Comparison of ENCODE assay signal across 9 mouse cellular contexts in the genomic region with DNA sequence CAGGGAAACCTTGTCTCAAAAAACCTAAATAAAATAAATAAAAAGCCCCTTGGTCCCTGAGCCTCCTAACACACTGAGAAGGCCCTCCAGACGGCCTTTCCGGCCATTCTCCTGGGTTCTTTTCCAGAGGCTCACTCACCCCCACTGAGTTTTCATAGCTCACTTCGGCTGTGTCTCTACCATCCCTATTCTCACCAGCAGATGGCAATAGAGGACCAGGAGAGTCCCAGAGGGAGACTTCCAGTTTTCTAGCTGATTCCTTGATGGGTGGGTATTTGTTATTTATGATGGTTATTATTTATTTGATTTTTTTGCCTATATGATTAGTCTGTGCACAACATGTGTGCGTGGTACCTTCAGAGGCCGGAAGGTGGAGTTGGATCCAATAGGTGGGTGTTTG. TPM values are rescaled to one million over a fixed set of nuclear protein-coding genes. Genes with fewer than 3 reads are reported as not detected.
DNase-seq lines count a peak whose midpoint lies in the region; ATAC-seq and TF ChIP-seq lines count a peak whose summit lies in the region.
"Had no signal": no experiment of that assay in that cellular context is flagged by ENCODE, and none has a peak within 500 bp of the region (broad histone marks: within the 10 kb centered on the region; RNA-seq: fewer than 3 reads in every experiment).

No protein-coding gene starts in this region.

- no peaks in the 10 kb centered on the region for H3K27me3 ChIP-seq in heart, adult 2 months (ENCODE audit: control insufficient read depth, insufficient read depth, low read length)
- H3K27me3 ChIP-seq in heart, embryonic 11.5 days (ENCODE audit: control insufficient read depth, insufficient read depth, low read length) = no peaks in the 10 kb centered on the region
- no peaks in the 10 kb centered on the region; the same call in 1 of the 2 replicates for H3K27me3 ChIP-seq in splenic B cell, adult 2 months (ENCODE audit: control insufficient read depth, insufficient read depth, low read length, poor library complexity, severe bottlenecking)
- H3K27me3 ChIP-seq: lung, embryonic 15.5 days had no signal

- H3K36me3 ChIP-seq in heart, adult 2 months (ENCODE audit: control insufficient read depth, insufficient read depth, low read length) = no peaks in the 10 kb centered on the region
- no peaks in the 10 kb centered on the region for H3K36me3 ChIP-seq in heart, embryonic 11.5 days (ENCODE audit: control insufficient read depth, insufficient read depth, low read length)
- no peaks in the 10 kb centered on the region for H3K36me3 ChIP-seq in splenic B cell, adult 2 months (ENCODE audit: control insufficient read depth, insufficient read depth, low read length, poor library complexity, severe bottlenecking)
- H3K36me3 ChIP-seq: lung, embryonic 15.5 days had no signal

- TF ChIP-seq CTCF in heart, adult 2 months (IDR thresholded peaks at IDR 0.05) = peak; percentile 94

- no peaks in the 10 kb centered on the region for H3K4me1 ChIP-seq in heart, adult 2 months (ENCODE audit: control insufficient read depth, insufficient read depth, low read length)
- H3K4me1 ChIP-seq in heart, embryonic 11.5 days (ENCODE audit: control insufficient read depth, insufficient read depth, low read length) = no peaks in the 10 kb centered on the region
- H3K4me1 ChIP-seq: lung, embryonic 15.5 days had no signal

- peak; percentile 48 to 65 for DNase-seq in heart, adult 2 months
- DNase-seq in MN1 (ENCODE audit: low spot score) = peak; percentile 69
- peak; percentile 55 for DNase-seq in cerebellum, adult 8-10 months
- DNase-seq in gastrocnemius, postnatal 14 days = peak; percentile 58
- peak; percentile 71 to 84 for DNase-seq in layer of hippocampus, postnatal 14 days (ENCODE audit: low spot score in 2 of 2)
- DNase-seq in mesoderm, embryonic 11.5 days (ENCODE audit: low read depth, low spot score) = peak; percentile 76
- peak; percentile 59 for DNase-seq in splenic B cell, adult 2 months (ENCODE audit: low read depth, low spot score)

- H3K79me2 ChIP-seq in heart, adult 2 months (replicated peaks; ENCODE audit: control insufficient read depth, insufficient read depth, low read length) = no peaks in the 10 kb centered on the region

- no peak overlapping the region for H3K27ac ChIP-seq in heart, adult 2 months
- H3K27ac ChIP-seq in heart, embryonic 11.5 days (ENCODE audit: low read depth, low read length) = no peak overlapping the region
- H3K27ac ChIP-seq: lung, embryonic 15.5 days had no signal

- TF ChIP-seq POLR2A in heart, adult 2 months (IDR thresholded peaks at IDR 0.05; ENCODE audit: insufficient read depth, low read depth, low read length) = no peak

- no peak overlapping the region for H3K4me2 ChIP-seq in heart, embryonic 11.5 days
- H3K4me2 ChIP-seq: lung, embryonic 15.5 days had no signal

- H3K9ac ChIP-seq in heart, adult 2 months (ENCODE audit: low read depth, low read length) = no peak overlapping the region
- no peak overlapping the region for H3K9ac ChIP-seq in heart, embryonic 11.5 days (ENCODE audit: low read depth, low read length)
- H3K9ac ChIP-seq: lung, embryonic 15.5 days had no signal

- TF ChIP-seq EP300 in heart, adult 2 months (IDR thresholded peaks at IDR 0.05; ENCODE audit: insufficient read depth, low read depth, low read length) = no peak

- H3K4me3 ChIP-seq in heart, adult 2 months = no peak overlapping the region
- no peak overlapping the region for H3K4me3 ChIP-seq in heart, embryonic 11.5 days (ENCODE audit: low read depth, low read length)
- H3K4me3 ChIP-seq: lung, embryonic 15.5 days had no signal

- intact Hi-C loops in heart, adult 2 months (cut with DNase I) = loop anchor here (1.0 kb wide), 1 partner anchor 206 kb away; a partner anchor contains a TSS
- intact Hi-C loops in gastrocnemius, postnatal 14 days (cut with DNase I; ENCODE audit: low total_unique reads) = loop anchor here (5.0 kb wide), 1 partner anchor 57 kb away; no protein-coding TSS in a partner anchor

- ATAC-seq in heart, embryonic 11.5 days (replicated peaks; ENCODE audit: insufficient number of reproducible peaks, low FRiP score, low TSS enrichment) = no peak

- H3K9me3 ChIP-seq in heart, embryonic 11.5 days (replicated peaks; ENCODE audit: control insufficient read depth, low read length) = no peaks in the 10 kb centered on the region
- H3K9me3 ChIP-seq: lung, embryonic 15.5 days had no signal

- 24% methylated on average over 5 of the region's 5 CpGs for WGBS in heart, adult 2 months
- WGBS in heart, embryonic 11.5 days (ENCODE audit: insufficient replicate concordance) = 31% methylated on average over 5 of the region's 5 CpGs

RNA-seq across cellular contexts. Expression of a gene that starts 11.3 kb away (rescaled TPM):
- 1 to 10 TPM in 1 of 2 experiments, under 1 TPM in 1; 0.97 to 1.0 TPM for total RNA-seq in heart, adult 2 months (2021)
- 0.12 TPM in 1 of 2 replicates, not detected in the other for polyA plus RNA-seq in heart, adult 2 months (2012; rRNA removed)
- polyA plus RNA-seq in heart, embryonic 11.5 days (2014; fragmentation: Nextera tagmentation; extraction: Ambion mirVana) = 0.13 TPM in 1 of 2 replicates, not detected in the other
- total RNA-seq in gastrocnemius, postnatal 14 days (2021) = under 1 TPM; 0.89 to 0.98 TPM
- total RNA-seq in layer of hippocampus, postnatal 14 days (2021) = under 1 TPM in 1 of 2 experiments, not detected in 1; 0.45 TPM

RNA-seq across cellular contexts. Expression of a gene that starts 26.0 kb away (rescaled TPM):
- not detected for total RNA-seq in heart, adult 2 months (2021)
- not detected in 2 replicates for polyA plus RNA-seq in heart, adult 2 months (2012; rRNA removed)
- polyA plus RNA-seq in heart, embryonic 11.5 days (2014; fragmentation: Nextera tagmentation; extraction: Ambion mirVana) = not detected in 2 replicates
- total RNA-seq in gastrocnemius, postnatal 14 days (2021) = not detected
- total RNA-seq in layer of hippocampus, postnatal 14 days (2021) = not detected

RNA-seq across cellular contexts. Expression of a gene that starts 52.2 kb away (rescaled TPM):
- not detected for total RNA-seq in heart, adult 2 months (2021)
- polyA plus RNA-seq in heart, adult 2 months (2012; rRNA removed) = not detected in 2 replicates
- polyA plus RNA-seq in heart, embryonic 11.5 days (2014; fragmentation: Nextera tagmentation; extraction: Ambion mirVana) = not detected in 2 replicates
- not detected for total RNA-seq in gastrocnemius, postnatal 14 days (2021)
- total RNA-seq in layer of hippocampus, postnatal 14 days (2021) = not detected
- polyA plus RNA-seq: lung, embryonic 15.5 days had no signal

RNA-seq across cellular contexts. Expression of a gene that starts 52.9 kb away (rescaled TPM):
- 1 to 10 TPM; 7.2 to 7.9 TPM for total RNA-seq in heart, adult 2 months (2021)
- 11.6 and 12.1 TPM in 2 replicates for polyA plus RNA-seq in heart, adult 2 months (2012; rRNA removed)
- polyA plus RNA-seq in heart, embryonic 11.5 days (2014; fragmentation: Nextera tagmentation; extraction: Ambion mirVana) = 9.0 and 11.9 TPM in 2 replicates
- 1 to 10 TPM; 6.6 to 7.8 TPM for total RNA-seq in gastrocnemius, postnatal 14 days (2021)
- total RNA-seq in layer of hippocampus, postnatal 14 days (2021) = 10 to 100 TPM; 27.3 to 36.0 TPM
